Mouse (Mus musculus): ENCODE results near the gene Zfp637.
"Not testable (repeated sequence)": the region's sequence is repeated elsewhere in the genome, so short reads cannot be mapped to it uniquely, and the experiment has no call there.

Gene Zfp637

DNA sequence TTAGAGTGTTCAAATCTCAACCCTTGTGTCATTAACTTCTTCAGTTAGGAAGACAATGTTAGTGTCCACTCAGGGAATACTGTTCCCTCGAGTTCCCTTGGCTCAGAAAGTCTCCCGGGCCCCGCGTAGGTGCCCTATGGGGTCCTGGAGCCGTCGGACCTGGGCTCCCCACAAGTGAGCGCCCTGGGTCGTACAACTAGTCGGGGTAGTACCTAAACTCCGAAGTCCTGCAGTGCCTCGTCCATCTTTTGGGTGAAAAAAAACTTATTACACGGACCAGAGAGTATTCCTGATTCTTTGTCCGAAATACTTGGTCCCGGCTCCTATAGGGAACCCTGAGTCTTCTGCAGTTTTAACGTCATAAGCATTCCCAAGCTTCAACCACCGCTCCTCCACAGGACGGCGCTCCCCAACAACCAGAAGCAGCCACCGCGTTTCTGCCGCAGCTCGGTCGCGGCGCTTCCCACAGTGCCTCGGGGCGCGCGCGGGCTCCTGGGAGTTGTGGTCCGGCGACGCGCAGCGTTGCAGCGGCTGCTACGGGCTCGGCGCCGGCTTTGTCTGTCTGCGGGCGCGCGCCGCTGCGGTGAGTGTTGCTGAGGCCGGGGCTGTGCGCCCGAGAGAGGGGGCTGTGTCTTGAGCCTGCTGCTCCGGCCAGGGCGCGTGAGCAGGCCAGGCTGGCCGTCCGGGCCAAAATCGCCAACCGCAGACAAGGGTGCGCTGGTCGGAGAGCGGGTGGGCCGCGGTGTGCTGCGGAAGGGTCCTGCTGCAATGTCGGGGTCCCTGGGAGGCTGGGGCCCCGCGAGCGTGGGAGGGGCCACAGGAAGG, at the start of gene Zfp637:
Zfp637 (plus strand) TSS at position 495 of the 825 bp plus-strand sequence.
- peak; percentile 97 for DNase-seq

DNA sequence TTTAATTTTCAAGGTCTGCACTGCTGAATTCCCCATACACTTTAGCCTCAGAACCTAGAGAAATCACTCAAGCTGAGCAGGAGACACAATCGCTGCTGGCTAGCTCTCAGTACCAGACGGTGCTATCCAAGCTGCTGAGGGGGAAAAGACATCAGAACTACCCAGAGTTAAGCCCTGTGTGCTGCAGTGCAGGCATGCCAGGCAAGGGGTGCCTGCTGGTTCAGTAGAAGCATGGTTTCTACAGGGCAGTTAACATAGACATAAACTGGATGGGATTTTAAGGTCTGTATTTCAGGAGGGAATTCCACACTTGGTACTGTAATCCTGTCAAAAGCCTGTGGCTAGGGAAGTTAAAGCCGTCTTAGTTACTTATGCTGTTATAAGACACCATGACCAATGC, 45.7 kb upstream of the Zfp637 start:
- DNase-seq, result no peak

DNA sequence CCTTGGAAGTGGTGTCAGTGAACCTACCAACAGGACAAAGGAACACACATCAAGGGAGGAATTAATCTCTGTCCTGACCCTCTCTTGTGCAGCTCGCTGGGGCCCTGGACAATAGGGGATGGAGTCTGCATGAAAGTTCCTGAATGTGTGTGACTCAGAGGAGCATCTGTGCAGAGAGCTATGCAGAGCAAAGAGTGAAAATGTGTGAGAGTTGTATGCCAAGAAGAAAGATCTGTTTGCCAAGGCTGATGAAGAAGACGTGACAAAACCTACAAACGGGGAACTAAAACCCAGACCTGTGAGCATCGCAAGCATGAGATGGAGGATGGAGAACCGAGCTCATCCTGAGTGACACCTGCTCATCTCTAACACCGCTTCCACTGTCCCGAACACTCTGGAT, 40.2 kb upstream of the Zfp637 start:
- DNase-seq, result no peak

DNA sequence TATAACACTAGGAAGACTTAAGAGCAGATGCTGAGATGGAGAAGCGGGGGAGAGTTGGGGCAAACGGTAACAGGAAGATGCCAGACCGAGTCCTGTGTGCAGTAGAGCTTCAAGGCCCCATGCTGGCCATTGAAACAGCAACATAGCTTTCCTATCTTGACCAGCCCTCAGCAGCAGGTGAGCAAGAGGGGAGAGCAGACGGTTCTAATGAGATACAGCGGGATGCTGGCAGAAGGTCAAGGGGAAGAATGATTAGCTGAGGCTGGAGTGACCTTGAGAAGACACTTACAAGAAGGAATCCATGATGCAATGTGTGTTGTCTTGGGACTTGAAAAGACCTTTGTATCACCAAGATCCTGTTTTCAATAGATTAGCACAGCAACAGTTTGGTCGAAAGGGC, 39.2 kb upstream of the Zfp637 start:
- no peak for DNase-seq

DNA sequence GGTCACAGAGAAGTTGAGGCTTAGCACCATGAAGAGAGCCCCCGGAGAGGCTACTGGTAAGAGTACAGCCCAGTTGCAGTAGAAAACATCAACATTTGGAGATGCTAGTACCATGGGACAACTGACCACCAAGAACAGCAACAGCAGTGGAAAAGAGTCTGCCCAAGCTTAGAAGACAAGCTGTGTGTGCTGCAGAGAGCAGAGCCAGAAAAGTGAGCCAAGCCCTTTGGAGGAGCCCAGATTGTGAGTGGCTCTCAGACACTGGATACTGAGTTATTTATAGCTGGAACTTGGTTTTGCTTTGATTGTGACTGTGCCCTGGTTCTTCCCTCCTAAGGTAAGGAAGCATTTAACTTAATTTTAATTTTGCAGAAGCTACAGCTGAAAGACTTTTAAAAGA, 33.2 kb upstream of the Zfp637 start:
- no peak for DNase-seq

DNA sequence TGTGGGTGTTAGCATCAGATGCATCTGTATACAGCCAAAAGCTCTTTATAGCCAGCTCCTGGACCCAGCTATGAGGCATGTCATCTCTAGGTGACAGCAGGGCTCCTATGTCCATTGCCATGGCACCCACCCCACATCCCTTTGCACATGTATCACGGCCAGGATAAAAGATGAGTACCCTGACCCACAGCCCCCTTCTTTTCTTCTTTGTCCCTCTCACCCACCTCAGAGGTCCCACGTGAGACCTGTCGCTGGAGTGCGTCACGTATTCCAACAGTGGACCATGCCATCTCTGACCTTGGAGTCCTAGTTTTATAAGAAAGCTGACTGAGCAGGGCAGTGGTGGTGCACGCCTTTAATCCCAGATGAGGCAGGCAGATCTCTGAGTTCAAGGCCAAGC, 31.2 kb upstream of the Zfp637 start:
- no peak for DNase-seq

DNA sequence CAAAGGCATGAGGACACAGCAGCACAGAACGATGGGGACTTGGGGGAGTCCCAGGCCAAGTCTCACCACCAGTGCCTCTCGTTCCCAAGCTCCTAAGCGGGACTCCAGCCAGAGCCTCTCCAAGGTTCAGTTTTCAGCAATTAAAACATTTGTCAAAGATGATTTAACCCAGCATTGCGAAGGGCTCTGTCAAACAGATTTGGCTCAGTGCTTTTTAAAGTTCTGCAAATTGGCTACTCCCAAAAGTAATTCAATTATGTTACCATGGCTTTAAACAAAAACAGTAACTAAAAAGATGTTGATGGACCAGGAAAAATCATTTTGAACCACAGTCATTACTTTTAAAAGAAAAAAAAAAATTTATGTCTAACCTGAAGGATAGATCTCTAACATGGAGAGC, 30.3 kb upstream of the Zfp637 start:
- DNase-seq, result no peak

DNA sequence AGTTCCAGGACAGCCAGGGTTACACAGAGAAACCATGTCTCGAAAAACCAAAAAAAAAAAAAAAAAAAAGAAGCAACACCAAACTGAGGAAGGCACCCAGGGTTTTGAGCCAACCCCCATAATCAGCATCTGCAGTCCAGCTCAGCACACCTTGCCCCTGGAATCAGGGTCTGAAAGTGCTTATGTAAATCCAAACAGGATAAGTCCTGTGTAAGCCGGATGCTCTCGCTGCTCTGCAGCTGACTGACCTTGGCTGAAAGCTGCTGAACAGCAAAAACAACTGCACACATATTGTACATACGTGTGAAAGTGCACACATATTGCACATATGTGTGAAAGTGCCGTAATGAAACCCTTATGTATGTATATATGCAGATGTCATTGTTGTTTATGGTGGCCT, 29.7 kb upstream of the Zfp637 start:
- no peak for DNase-seq

DNA sequence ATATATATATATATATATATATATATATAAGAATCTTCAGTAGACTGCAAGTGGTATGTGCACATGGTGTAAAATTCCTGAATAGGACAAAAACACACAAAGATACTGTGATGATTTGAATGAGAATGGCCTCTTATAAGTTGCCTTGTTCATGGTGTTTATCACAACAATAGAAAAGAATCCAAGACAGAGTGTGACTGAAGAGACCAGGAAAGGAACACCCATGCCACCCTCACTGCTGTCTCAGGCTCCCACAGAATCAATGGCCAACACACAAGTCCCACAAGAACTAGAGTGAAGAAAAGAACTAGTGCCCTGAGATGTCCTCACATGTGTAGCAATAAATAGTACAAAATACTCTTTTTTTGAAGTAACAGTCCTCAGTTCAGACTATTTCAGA, 26.3 kb upstream of the Zfp637 start:
- DNase-seq, result no peak

DNA sequence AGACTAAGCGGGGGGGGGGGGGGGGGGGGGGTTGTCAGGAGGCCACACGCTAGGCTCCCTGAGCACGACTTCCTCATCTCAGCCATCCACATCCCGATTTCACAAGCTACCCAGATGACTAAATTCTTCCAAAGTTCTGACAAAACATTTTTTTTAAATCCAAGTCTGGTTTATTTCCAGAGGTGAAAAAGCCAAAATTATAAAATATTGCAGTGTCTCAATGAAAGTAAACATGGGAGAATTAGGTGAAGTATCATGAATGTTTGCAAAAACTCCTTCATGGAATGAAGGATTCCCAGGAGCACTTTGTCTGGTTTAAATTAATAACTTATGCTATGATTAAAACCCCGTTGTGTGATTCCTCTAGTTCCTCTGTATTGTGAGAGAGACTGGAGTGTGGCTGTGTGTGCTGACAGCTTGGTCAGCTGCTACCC, 23.9 kb upstream of the Zfp637 start:
- DNase-seq, result no peak

DNA sequence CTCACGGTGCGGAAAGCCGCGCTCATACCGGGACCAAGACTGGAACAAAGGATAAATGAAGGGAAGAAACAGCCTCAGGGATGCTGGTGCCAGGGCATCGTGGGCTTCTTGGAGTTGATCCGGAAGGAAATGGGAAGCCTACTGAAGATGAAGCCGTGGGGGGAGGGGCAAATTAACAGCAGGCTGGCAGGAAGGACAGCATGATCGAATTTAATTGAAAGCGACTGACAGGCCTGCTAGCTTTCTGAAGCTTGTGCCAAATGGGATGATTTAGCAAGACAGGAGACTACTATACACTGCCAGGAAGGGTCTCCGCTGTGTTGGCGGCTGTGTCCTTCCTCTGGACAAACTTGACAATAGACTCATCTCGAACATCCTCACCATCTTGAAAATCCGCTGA, 20.7 kb upstream of the Zfp637 start:
- peak; percentile 37 for DNase-seq

DNA sequence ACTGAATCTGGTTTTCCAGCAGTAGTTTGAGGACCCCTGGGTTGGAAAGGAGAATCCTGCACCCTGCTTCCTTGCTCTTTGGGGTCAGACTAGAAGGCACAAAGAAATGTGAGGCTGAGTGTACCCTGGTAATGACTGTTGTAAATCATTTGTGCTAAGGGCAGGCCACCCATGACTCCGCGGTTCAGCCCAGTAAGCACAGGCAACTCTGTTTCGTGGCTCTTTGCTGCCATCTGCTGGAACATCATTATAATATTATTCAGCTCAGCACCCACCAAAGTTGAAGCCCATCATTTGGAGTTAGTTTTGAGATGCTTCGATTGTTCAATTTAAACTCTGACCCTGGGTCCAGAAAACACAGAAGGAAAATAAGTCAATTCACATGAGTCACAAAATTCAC, 15.6 kb upstream of the Zfp637 start:
- DNase-seq, result peak; percentile 77

DNA sequence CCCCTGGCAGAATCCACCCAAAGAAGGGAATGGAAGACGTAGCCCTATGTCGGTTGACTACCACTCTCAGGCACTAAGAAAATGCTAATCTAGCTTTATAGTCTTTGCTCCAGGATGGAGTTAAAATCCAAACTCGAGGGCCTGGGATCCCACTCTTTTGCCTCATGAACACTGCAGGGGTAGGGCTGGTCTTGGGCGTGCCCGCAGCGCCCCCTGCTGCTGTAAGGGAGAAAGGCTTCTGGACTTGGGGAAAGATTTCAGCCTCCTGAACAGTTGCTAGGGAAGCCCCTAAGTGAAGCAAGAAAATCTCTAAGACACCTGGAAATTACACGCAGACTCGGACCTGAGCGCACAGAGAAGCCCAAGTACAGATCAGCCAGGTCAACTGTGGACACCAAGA, 12.7 kb upstream of the Zfp637 start:
- peak; percentile 72 for DNase-seq

DNA sequence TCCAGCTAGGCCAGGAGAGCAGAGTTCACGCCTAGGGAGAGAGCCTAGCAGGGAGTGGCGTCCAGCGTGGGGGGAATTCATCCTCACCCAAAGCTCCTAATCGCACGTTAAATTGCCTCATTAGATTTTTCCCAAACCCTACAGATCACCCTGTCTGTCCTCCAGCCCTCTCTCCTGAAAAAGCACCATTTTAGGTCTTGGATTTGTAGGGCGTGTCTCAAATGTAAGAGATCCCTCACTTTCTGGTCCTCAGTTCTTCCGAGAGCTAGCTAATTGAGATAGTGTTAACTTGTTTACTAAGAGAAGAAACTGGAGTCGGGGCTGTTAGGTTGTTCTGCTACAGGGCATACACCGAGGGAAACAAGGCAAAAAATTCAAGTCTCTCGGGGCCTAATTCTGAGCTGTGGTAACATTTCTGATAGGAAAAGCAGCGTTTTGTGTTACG, 553 bp downstream of the Zfp637 start:
- DNase-seq, result no peak

DNA sequence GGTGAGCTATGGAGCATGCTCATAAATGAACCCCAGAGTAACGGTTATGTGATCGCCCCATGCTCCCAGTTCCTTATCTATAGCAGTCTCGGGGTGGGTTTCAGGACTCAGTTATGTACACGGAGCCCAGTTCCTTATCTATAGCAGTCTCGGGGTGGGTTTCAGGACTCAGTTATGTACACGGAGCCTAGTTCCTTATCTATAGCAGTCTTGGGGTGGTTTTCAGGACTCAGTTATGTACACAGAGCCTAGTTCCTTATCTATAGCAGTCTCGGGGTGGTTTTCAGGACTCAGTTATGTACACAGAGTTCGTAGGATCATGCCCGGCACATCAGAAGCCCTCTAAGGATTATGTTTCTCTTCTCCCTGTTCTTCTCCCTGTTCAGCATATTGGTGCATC, 3.6 kb downstream of the Zfp637 start:
- DNase-seq, result no peak

DNA sequence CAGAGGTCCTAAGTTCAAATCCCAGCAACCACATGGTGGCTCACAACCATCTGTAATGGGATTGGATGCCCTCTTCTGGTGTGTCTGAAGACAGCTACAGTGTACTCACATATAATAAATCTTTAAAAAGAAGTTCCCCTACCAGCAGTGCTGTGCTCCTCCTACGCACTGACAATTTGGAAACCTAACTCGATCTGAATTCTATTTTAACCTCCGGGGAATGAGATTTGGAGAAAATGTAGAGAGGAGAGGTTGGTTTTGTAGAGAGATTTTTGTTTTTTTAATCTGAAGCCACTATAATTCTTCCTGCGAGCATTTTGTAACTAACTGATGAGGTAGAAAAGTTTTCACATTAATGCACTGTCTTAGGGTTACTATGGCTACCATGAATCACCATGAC, 5.7 kb downstream of the Zfp637 start:
- DNase-seq, result not testable (repeated sequence)

DNA sequence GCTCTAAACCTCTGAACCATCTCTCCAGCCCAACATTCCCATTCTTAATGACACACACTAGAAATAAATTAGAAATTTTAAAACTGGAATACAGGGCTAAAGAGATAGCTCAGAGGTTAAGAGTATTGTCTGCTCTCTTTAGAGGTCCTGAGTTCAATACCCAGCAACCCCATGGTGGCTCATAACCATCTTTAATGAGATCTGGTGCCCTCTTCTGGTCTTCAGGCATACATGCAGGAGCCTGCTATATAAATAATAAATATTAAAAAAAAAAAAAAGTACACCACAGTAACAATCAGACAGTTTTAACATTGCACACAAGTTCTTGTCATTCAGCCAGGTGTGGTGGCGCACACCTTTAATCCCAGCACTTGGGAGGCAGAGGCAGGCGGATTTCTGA, 6.8 kb downstream of the Zfp637 start:
- no peak for DNase-seq

DNA sequence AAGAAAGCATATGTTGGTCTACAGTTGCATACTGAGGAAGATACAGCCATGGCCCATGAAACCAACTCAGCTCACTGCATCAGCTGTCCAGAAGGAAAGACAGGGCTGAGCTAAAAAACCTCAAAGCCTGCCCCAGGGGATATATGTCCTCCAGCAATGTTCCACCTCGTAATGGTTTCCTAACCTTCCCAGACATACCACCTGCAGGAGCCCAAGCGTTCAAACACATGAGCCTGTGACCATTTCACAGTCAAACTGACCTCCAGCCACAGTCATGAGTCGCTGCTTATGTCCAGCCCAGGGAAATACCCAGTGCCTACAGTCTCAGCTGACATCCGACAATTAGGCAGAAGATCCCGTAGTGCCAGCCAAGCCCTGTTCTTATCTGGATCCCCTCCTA, 7.6 kb downstream of the Zfp637 start:
- DNase-seq, result no peak

DNA sequence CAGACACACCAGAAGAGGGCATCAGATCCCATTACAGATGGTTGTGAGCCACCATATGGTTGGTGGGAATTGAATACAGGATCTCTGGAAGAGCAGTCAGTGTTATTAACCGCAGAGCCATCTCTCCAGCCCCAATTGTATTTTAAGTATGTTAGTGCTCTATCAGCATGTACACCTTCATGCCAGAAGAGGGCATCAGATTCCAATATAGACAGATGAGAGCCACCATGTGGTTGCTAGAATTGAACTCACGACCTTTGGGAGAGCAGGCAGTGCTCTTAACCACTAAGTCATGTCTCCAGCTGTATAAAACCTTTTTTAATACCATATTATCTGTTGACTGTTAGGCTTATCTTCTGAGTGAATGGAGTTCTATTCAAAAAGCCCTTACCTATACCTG, 10.8 kb downstream of the Zfp637 start:
- no peak for DNase-seq

DNA sequence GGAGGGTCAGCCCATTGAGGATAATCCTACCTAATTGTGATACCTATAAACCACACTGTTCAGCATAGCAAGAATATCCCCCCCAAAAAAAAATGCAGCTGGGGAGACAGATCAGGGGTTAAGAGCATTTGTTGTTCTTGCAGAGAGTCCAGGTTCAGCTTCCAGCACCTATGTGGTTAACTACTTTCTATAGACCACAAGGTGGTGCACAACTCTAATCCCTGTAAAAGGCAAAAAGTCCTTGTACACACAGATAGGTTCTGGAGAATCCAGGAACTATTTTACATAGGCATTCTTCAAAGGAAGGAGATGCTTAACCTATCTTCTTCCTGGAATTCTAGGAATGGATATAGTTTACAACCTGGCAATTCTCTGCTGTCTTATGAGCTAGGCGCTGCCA, 17.0 kb downstream of the Zfp637 start:
- DNase-seq, result no peak

DNA sequence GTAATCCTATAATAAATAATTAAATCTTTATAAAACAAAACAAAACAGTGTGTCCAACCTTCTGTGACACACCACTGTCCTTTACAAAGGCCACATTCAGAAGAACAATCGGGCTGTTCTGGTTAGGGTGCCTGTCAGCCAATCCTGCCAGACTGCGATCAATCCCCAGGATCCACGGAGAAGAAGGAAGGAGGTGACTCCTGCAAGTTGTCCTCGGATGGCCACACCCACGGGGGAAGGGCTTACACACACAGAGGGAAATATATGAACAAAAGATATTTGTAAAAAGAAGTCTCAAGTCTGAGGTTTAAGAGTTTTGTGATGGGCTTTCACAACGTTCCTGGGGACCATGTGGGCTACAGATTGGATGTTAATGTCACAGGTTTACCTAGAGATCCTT, 20.9 kb downstream of the Zfp637 start, which contains the start of gene Zfp239:
Zfp239 (plus strand) TSS at position 253 of the 400 bp plus-strand sequence.
- DNase-seq, result no peak

DNA sequence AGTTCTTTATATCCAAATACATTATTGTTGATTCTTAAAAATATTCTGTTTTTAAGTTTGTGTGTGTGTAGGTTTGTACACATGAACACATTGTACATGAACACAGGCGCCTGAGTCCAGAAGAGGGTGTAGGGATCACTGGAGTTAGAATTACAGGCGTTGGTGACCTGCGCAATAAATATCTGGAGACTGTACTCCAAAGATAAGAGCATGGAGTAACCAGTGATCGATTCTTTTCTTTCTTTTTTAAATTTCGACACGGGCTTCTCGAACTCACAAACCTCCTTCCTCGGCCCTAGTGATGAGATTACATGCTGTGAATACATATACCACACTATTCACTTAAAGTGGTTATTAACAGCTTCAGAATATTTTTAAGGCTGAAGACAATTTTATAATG, 21.5 kb downstream of the Zfp637 start:
- no peak for DNase-seq

DNA sequence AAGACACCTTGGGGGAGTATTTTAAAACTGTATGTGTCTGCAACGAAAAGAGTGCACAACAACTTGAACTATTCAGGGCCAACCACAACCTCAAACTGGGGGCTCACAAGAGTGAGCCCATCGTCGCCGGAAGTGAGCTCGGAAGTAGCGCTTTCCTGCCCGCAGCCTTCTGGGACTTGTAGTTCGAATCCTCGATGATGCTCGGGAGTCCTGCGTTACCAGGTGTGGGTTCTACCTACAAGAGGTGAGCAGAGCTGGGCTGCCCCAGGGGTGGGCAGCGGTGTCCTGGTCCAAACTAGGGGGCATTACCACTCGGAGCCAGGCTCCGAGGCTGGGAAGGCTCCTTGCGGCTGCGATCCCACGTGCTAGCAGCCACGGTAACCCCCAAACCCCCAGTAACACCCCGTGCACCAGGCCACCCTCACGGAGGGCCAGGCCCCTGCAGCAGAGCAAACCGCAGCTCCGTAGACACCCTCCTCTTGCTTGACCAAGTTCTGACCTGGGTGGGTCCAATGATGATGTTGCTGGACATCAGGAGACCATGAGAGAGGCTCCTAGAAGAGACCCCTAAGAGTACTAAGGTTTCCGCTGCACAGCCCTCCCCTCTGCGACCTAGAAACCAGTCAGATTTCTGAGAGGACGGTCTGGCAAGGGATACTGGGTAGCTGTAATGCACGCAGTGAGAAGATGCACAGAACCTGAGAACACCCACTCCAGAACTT, 22.1 kb downstream of the Zfp637 start:
- DNase-seq, result peak; percentile 77

DNA sequence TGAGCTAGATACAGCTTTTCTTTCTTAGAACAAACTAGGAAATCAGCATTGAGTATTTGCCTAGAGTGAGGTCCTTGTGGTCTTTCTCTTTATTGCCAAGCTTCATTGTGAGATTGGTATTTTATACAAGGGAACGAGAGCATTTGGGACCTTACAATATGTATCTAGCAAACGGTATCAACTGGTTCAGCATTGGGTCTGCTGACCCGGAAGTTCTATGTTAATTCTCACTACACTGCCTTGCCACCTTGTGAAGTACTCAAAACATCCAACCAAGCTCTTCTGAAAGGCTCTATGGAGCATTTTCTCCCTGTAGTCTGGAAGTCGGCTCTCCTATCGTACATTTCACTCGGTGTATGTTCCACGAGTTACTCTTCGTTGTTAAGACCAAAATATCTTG, 22.8 kb downstream of the Zfp637 start:
- no peak for DNase-seq

Data from retina, postnatal 1 day (tissue).